Mouse (Mus musculus): ENCODE results near the gene Lypd6. TPM values are rescaled to one million over a fixed set of nuclear protein-coding genes. Genes with fewer than 3 reads are reported as not detected.

Gene Lypd6
- total RNA-seq (2021), result 10 to 100 TPM in 1 of 2 experiments, 1 to 10 TPM in 1; 2.8 to 22.8 TPM
- long read RNA-seq, experiment 1, partial matches to known transcripts, result 0 of 1 reads
- long read RNA-seq, experiment 1, other reads (novel, unspliced or antisense), result 0 of 1 reads
- long read RNA-seq, experiment 2, partial matches to known transcripts, result 1 of 5 reads
- long read RNA-seq, experiment 2, other reads (novel, unspliced or antisense), result 4 of 5 reads

GRCm38 (mm10) chr2:50066246-50066967 is at the start of gene Lypd6:
TSS of gene Lypd6 (plus strand) at chr2:50066429.
- peak; percentile 55 to 70 for DNase-seq (ENCODE audit: low spot score in 2 of 2)

GRCm38 (mm10) chr2:50019477-50019876 is 46.8 kb upstream of the Lypd6 start:
- no peak for DNase-seq (ENCODE audit: low spot score in 2 of 2)

GRCm38 (mm10) chr2:50025549-50025948 is 40.7 kb upstream of the Lypd6 start:
- no peak for DNase-seq (ENCODE audit: low spot score in 2 of 2)

- DNase-seq (ENCODE audit: low spot score in 2 of 2), result no peak
Observed at GRCm38 (mm10) chr2:50028930-50029329, 37.3 kb upstream of the Lypd6 start.

- DNase-seq (ENCODE audit: low spot score in 2 of 2), result no peak
Observed at GRCm38 (mm10) chr2:50044170-50044870, 21.9 kb upstream of the Lypd6 start.

GRCm38 (mm10) chr2:50044871-50045470 is 21.3 kb upstream of the Lypd6 start:
- DNase-seq (ENCODE audit: low spot score in 2 of 2), result no peak

GRCm38 (mm10) chr2:50045841-50046240 is 20.4 kb upstream of the Lypd6 start:
- no peak for DNase-seq (ENCODE audit: low spot score in 2 of 2)

GRCm38 (mm10) chr2:50048442-50048841 is 17.8 kb upstream of the Lypd6 start:
- DNase-seq (ENCODE audit: low spot score in 2 of 2), result no peak

- no peak for DNase-seq (ENCODE audit: low spot score in 2 of 2)
Observed at GRCm38 (mm10) chr2:50053893-50054292, 12.3 kb upstream of the Lypd6 start.

GRCm38 (mm10) chr2:50065902-50066245 is 355 bp upstream of the Lypd6 start:
- DNase-seq (ENCODE audit: low spot score in 2 of 2), result no peak

GRCm38 (mm10) chr2:50066968-50067315 is 713 bp downstream of the Lypd6 start:
- no peak for DNase-seq (ENCODE audit: low spot score in 2 of 2)

GRCm38 (mm10) chr2:50069571-50070295 is 3.5 kb downstream of the Lypd6 start:
- peak; percentile 50 to 64 for DNase-seq (ENCODE audit: low spot score in 2 of 2)

GRCm38 (mm10) chr2:50072158-50072557 is 5.9 kb downstream of the Lypd6 start:
- no peak for DNase-seq (ENCODE audit: low spot score in 2 of 2)

- no peak for DNase-seq (ENCODE audit: low spot score in 2 of 2)
Observed at GRCm38 (mm10) chr2:50084746-50085145, 18.5 kb downstream of the Lypd6 start.

GRCm38 (mm10) chr2:50087761-50088160 is 21.5 kb downstream of the Lypd6 start:
- no peak for DNase-seq (ENCODE audit: low spot score in 2 of 2)

GRCm38 (mm10) chr2:50096336-50096735 is 30.1 kb downstream of the Lypd6 start:
- DNase-seq (ENCODE audit: low spot score in 2 of 2), result no peak

- DNase-seq (ENCODE audit: low spot score in 2 of 2), result no peak
Observed at GRCm38 (mm10) chr2:50100364-50101151, 34.3 kb downstream of the Lypd6 start.

- DNase-seq (ENCODE audit: low spot score in 2 of 2), result no peak
Observed at GRCm38 (mm10) chr2:50101152-50101450, 34.9 kb downstream of the Lypd6 start.

GRCm38 (mm10) chr2:50103850-50104503 is 37.7 kb downstream of the Lypd6 start:
- DNase-seq (ENCODE audit: low spot score in 2 of 2), result no peak

GRCm38 (mm10) chr2:50105590-50105989 is 39.4 kb downstream of the Lypd6 start:
- DNase-seq (ENCODE audit: low spot score in 2 of 2), result no peak
